Mouse (Mus musculus) liver, embryonic 16.5 days (tissue): ENCODE data around the gene Crybg2. TPM values are rescaled to one million over a fixed set of nuclear protein-coding genes. Genes with fewer than 3 reads are reported as not detected.

Source experiments
- ATAC-seq: fragments of 200-750 bp; cut with Nextera tagmentation; 2 replicates; pipeline ENCODE4 v1.8.0; 2017; ENCODE audit warnings: low read depth, mild to moderate bottlenecking, moderate number of reproducible peaks, moderate library complexity
- H3K27ac ChIP-seq: fragments of 300-500 bp; sonication (generic); 2 replicates; pipeline ENCODE4 v1.5.1; 2014; ENCODE audit warnings: mild to moderate bottlenecking, low read length
- H3K27me3 ChIP-seq: fragments of 300-500 bp; sonication (generic); 2 replicates; pipeline ENCODE4 v1.6.1; 2014; ENCODE audit warnings: low read depth, low read length, mixed read lengths; ENCODE audit not compliant: control insufficient read depth, insufficient read depth
- H3K36me3 ChIP-seq: fragments of 300-500 bp; sonication (generic); 2 replicates; pipeline ENCODE4 v1.6.1; 2014; ENCODE audit warnings: mild to moderate bottlenecking; ENCODE audit not compliant: control insufficient read depth, insufficient read depth
- H3K4me1 ChIP-seq: fragments of 300-500 bp; sonication (generic); 2 replicates; pipeline ENCODE4 v1.6.1; 2014; ENCODE audit warnings: low read depth, low read length, mixed read lengths; ENCODE audit not compliant: control insufficient read depth
- H3K4me2 ChIP-seq: fragments of 300-500 bp; sonication (generic); 2 replicates; pipeline ENCODE4 v1.6.1; 2014; ENCODE audit warnings: low read depth, low read length, mixed read lengths
- H3K4me3 ChIP-seq: fragments of 300-500 bp; sonication (generic); 2 replicates; pipeline ENCODE4 v1.5.1; 2014; ENCODE audit warnings: low read depth, mild to moderate bottlenecking, low read length
- H3K9ac ChIP-seq: fragments of 300-500 bp; sonication (generic); 2 replicates; pipeline ENCODE4 v1.6.1; 2014; ENCODE audit warnings: low read depth, low read length
- H3K9me3 ChIP-seq: fragments of 300-500 bp; sonication (generic); replicated peaks from 2 replicates; pipeline ENCODE4 v1.6.1; 2016; ENCODE audit warnings: low read length; ENCODE audit not compliant: control insufficient read depth
- WGBS: fragments of 180-500 bp; shearing (Covaris S2); extraction: QIAGEN DNeasy Blood & Tissue Kit; methylation state at CpG from one replicate; pipeline ENCODE4 v1.1.7; 2014; ENCODE audit not compliant: insufficient replicate concordance; 5-methylcytosine and 5-hydroxymethylcytosine counted together
- polyA plus RNA-seq: library from polyadenylated mRNA; unstranded; fragments of >200 nt; fragmentation: Nextera tagmentation; extraction: Ambion mirVana; gene quantifications from 2 replicates; pipeline ENCODE4 v1.2.1, GENCODE M21; 2015

Crybg2 gene
- polyA plus RNA-seq, 1 experiment from 2014 or later: 0.68 TPM

- WGBS: 4% methylated on average over 9 of the region's 10 CpGs
- H3K4me1 ChIP-seq: peaks cover 7% of the 10 kb centered on the region
- no peak overlapping the region for H3K27ac ChIP-seq
- no peak overlapping the region for H3K4me2 ChIP-seq
- ATAC-seq: no peak
- H3K27me3 ChIP-seq: peaks cover 46% of the 10 kb centered on the region
- no peak overlapping the region for H3K4me3 ChIP-seq
- H3K9me3 ChIP-seq: no peaks in the 10 kb centered on the region
- no peak overlapping the region for H3K9ac ChIP-seq
- no peaks in the 10 kb centered on the region for H3K36me3 ChIP-seq
These were observed 41.4 kb upstream of the Crybg2 start for GRCm38 (mm10) chr4:134019210-134019609.

GRCm38 (mm10) chr4:134019641-134020351 lies 40.8 kb upstream of the Crybg2 start:
- Histone ChIP-seq H3K36me3 (no peaks in the 10 kb centered on the region), H3K9ac (no peak overlapping the region), H3K4me3 (no peak overlapping the region), H3K27me3 (peaks cover 46% of the 10 kb centered on the region), H3K9me3 (no peaks in the 10 kb centered on the region), H3K4me1 (peaks cover 7% of the 10 kb centered on the region), H3K27ac (no peak overlapping the region), H3K4me2 (no peak overlapping the region)
- WGBS: 5% methylated on average over 16 of the region's 16 CpGs
- no peak for ATAC-seq

DNA sequence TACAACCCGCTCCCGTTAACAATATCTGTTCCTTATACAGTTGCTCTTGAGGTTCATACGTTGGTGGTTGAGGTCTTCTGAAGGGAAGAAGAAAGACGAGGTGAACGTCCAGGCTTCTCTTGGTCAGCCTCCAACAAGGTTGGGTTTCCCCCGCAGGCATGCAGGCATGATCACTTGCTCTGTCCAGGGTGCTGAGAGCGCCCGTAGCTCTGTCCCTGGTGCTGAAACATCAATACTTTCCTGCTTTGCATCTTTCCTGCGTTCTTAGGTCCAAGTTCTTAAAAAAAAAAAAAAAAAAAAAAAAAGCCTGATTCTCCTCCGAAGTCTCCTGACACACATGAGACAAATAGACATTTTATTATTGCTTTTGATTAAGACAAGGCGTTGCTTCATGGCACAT lies 40.0 kb upstream of the Crybg2 start:
- Histone ChIP-seq H3K9ac (no peak overlapping the region), H3K4me3 (no peak overlapping the region), H3K9me3 (no peaks in the 10 kb centered on the region), H3K4me1 (peaks cover 7% of the 10 kb centered on the region), H3K27ac (no peak overlapping the region), H3K4me2 (no peak overlapping the region), H3K27me3 (peaks cover 43% of the 10 kb centered on the region), H3K36me3 (no peaks in the 10 kb centered on the region)
- ATAC-seq: no peak
- WGBS: 4% methylated on average over 11 of the region's 11 CpGs

DNA sequence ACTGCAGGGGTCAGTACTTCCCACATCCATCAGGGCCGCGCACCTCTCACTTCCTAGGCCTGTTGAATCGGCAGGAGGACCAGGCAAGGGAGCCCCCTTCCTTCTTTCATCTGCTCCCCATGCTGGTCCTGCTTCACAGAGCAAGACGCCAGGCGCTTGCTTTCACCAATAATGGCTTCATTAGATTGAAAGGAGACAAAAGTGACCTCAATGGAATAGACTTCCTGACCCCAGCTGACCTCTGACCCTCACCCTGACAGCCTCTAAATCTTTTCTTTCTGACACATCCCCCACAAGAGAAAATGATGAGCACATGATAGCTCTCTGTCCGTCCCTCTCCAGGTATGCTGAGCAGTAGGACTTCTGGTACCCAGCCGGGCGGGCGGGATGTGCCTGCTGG lies 34.8 kb upstream of the Crybg2 start:
- H3K4me2 ChIP-seq: no peak overlapping the region
- no peak overlapping the region for H3K27ac ChIP-seq
- no peak for ATAC-seq
- H3K9ac ChIP-seq: no peak overlapping the region
- 64% methylated on average over 9 of the region's 9 CpGs for WGBS
- H3K9me3 ChIP-seq: no peaks in the 10 kb centered on the region
- H3K4me1 ChIP-seq: no peaks in the 10 kb centered on the region
- H3K36me3 ChIP-seq: no peaks in the 10 kb centered on the region
- H3K4me3 ChIP-seq: no peak overlapping the region
- H3K27me3 ChIP-seq: no peaks in the 10 kb centered on the region

DNA sequence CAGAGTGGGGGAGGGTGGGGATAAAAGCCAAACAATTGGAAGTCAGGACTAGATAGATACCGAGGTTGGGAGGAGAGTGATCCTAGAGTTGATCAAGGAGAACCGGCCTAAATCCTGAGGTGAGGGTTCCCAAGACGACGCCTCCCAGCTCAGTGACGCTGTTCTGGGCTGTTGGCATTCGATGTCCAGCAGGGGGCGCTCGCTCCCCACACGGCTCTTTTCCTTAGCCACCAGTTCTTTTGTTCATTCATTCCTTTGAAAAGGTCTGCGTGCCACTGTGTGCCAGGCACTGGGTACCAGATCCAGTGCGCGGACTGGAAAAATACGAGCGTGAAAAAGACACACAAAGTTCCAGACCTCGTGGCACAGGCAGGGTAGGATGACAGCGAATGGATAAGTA lies 24.7 kb upstream of the Crybg2 start:
- Histone ChIP-seq H3K4me3 (no peak overlapping the region), H3K4me2 (no peak overlapping the region), H3K4me1 (no peaks in the 10 kb centered on the region; the same call in 1 of the 2 replicates), H3K9ac (no peak overlapping the region), H3K27me3 (no peaks in the 10 kb centered on the region), H3K9me3 (no peaks in the 10 kb centered on the region), H3K36me3 (no peaks in the 10 kb centered on the region), H3K27ac (no peak overlapping the region)
- WGBS: 5% methylated on average over 16 of the region's 16 CpGs
- no peak for ATAC-seq

GRCm38 (mm10) chr4:134041317-134042123 lies 19.1 kb upstream of the Crybg2 start:
- no peaks in the 10 kb centered on the region for H3K36me3 ChIP-seq
- no peak overlapping the region for H3K27ac ChIP-seq
- no peak overlapping the region for H3K9ac ChIP-seq
- H3K4me2 ChIP-seq: no peak overlapping the region
- no peaks in the 10 kb centered on the region for H3K27me3 ChIP-seq
- ATAC-seq: no peak
- no peak overlapping the region for H3K4me3 ChIP-seq
- WGBS: 17% methylated on average over 9 of the region's 9 CpGs
- no peaks in the 10 kb centered on the region; the same call in 1 of the 2 replicates for H3K4me1 ChIP-seq
- H3K9me3 ChIP-seq: no peaks in the 10 kb centered on the region

- no peak overlapping the region for H3K9ac ChIP-seq
- no peaks in the 10 kb centered on the region for H3K9me3 ChIP-seq
- no peak overlapping the region for H3K27ac ChIP-seq
- no peaks in the 10 kb centered on the region; the same call in 1 of the 2 replicates for H3K4me1 ChIP-seq
- no peak overlapping the region for H3K4me2 ChIP-seq
- no peak overlapping the region for H3K4me3 ChIP-seq
- WGBS: 22% methylated on average over 2 of the region's 2 CpGs
- no peak for ATAC-seq
- no peaks in the 10 kb centered on the region for H3K27me3 ChIP-seq
- no peaks in the 10 kb centered on the region for H3K36me3 ChIP-seq
These were observed 17.6 kb upstream of the Crybg2 start for GRCm38 (mm10) chr4:134043041-134043440.

GRCm38 (mm10) chr4:134047648-134048047 lies 13.0 kb upstream of the Crybg2 start:
- 34% methylated on average over 5 of the region's 5 CpGs for WGBS
- Histone ChIP-seq H3K4me3 (no peak overlapping the region), H3K9me3 (no peaks in the 10 kb centered on the region), H3K4me1 (no peaks in the 10 kb centered on the region), H3K27me3 (no peaks in the 10 kb centered on the region), H3K36me3 (no peaks in the 10 kb centered on the region), H3K4me2 (no peak overlapping the region), H3K9ac (no peak overlapping the region), H3K27ac (no peak overlapping the region)
- no peak for ATAC-seq

GRCm38 (mm10) chr4:134051912-134052311 lies 8.7 kb upstream of the Crybg2 start:
- Histone ChIP-seq H3K36me3 (no peaks in the 10 kb centered on the region), H3K4me2 (no peak overlapping the region), H3K9ac (no peak overlapping the region), H3K9me3 (no peaks in the 10 kb centered on the region), H3K27me3 (no peaks in the 10 kb centered on the region), H3K27ac (no peak overlapping the region), H3K4me1 (no peaks in the 10 kb centered on the region), H3K4me3 (no peak overlapping the region)
- 44% methylated on average over 5 of the region's 5 CpGs for WGBS
- ATAC-seq: no peak
